Mouse (Mus musculus) lung, postnatal 36 days (tissue): ENCODE results near the gene Hoxb1.

Source experiments
- DNase-seq: peaks from one replicate; pipeline ENCODE4 v3.0.0; 2022; ENCODE audit warnings: mixed read lengths

Hoxb1 gene

DNA sequence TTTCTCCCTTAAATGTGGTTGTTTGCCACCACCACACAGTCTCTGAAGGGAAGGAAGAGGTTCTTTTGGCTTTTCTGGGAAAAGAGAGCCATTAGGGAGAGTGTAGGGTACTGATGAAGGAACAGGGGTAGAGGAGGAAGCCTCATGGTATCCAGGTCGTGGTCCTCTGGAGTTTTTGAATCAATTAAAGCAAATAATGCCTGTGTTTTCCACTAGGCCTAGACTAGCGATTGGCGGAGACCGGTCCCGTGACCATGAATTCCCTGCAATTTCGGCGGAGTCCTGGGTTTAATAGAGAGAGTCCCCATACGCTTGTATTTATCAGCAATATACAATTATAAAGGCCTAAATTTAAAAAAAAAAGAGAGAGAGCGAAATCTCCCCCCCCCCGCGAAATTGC, 14.2 kb upstream of the Hoxb1 start:
- DNase-seq, result no peak

DNA sequence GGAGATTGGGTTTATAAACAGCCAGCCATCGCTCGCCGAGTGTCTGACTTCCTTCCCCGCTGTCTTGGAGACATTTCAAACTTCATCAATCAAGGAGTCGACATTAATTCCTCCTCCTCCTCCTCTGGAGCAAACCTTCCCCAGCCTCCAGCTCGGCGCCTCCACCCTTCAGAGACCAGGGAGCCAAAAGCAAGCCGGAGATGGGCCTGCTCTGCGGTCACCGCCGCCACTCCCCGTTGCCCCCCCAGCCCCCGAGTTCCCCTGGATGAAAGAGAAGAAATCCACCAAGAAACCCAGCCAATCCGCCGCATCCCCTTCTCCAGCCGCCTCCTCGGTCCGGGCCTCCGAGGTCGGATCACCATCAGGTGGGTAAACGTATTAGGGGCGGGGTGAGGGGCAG, 13.7 kb upstream of the Hoxb1 start:
- peak; percentile 78 for DNase-seq

DNA sequence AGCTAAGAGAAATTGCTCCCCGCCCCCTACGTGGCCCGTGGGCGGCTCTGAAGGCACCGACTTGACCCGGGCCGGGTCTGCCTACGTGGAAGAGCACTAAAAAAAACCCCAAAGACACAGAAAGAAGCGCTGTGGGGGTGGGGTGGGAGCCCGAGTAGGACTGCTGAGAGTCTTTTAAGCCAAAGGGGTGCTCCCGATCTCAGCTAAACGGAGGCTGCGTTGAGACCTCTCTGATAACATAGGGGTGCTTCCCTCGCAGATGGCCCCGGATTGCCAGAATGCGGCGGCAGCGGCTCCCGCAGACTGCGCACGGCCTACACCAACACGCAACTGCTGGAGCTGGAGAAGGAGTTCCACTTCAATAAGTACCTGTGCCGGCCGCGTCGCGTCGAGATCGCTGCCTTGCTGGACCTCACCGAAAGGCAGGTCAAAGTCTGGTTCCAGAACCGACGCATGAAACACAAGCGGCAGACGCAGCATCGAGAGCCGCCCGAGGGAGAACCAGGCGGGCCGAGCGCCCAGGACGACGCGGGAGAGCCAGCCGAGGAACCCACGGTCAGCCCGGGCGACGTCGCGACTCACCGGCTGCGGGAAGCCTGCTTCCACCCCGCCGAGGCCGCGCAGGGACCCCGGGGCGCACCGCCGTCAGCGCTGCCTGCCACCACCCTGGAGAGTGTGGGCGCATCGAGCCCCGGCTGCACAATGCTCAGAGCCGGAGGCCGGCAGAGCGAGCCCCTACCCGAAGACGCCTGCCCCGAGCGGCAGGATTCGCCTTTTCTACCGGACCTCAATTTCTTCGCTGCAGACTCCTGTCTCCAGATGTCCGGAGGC, 12.6 kb upstream of the Hoxb1 start:
- no peak for DNase-seq

- DNase-seq, result no peak
Measured at GRCm38 (mm10) chr11:96353522-96353841, 12.1 kb upstream of the Hoxb1 start.

DNA sequence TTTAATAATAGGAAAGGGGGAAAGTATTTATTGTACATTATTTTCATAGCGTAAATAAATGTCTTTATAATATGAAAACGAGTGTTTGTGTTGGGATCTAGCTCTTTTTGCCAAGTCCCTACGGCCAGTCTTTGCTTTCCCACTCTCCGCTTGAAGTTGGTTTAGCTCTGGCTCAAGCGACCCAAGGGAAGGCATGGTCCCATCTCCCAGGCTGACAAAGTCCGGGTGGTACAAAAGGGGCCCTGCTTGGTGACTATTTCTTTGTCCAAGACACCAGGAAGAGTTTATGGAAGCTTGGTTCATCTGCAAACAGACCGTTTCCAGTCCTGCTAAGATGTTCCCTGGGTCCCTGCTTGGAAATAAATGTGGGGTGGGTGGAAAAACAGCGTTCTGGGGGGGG, 11.6 kb upstream of the Hoxb1 start:
- DNase-seq, result no peak

DNA sequence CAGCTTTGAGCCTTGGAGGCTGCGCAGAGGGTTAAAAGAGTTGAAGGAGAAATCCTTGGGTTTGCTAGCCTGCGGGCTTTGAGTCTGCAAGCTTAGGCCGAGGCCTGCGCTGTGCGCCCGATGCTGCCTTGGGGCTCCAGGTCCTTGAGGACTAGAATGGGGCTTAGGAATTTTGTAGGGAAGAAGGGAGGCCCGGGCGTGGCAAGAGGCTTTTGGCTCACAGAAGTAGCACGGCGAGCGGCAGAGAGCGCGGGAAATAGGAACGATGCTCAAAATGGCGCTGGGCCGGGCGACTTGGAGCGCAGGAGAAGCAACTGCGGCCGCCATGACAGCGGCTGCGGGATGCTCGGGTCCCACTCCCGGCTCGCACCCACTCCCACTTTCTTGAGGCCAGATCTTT, 11.2 kb upstream of the Hoxb1 start:
- DNase-seq, result no peak

DNA sequence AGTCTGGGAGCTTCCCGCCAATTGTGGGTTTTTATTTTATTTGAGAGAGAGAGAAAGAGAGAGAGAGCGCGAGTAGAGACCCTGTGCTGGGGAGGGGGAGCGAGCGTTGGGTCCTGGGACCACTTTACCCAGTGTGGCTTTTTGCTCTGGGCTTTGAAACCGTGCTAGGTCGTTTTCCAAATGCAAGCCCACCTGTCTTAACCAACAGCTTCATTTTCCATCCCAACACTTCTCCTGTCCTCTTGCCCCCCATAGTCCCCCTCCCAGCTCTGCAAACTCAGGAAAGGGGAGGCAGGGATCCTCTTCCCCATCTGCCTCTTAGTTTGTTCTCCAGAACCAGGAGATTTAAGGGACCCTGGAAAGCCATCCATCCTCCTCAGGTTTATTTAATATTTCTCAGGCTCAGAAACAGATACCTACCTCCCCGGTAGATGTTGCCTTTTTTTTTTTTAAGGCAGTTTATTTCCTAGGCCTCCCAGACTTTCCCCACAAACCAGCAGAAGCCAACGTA, 10.7 kb upstream of the Hoxb1 start:
- no peak for DNase-seq

DNA sequence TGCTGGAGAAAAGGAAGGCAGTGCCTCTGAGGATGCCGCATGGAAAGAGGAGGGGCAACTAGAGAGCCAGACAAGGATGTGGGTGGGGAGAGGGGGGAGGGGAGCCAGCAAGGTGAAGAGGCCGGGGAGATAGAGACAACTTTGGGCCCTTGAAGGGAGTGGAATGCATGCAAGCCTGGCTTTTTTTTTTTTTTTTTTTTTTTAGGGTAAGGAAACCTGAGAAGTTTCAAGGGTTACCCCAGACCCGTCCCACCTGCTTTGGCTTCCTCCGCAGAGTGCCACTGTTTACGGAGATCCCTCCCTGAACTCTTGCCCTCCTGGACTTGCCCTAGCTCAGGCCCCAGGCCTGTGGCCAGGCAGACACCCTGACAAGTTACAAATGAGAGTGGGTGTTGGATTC, 1.7 kb upstream of the Hoxb1 start:
- no peak for DNase-seq

GRCm38 (mm10) chr11:96366092-96367041, 815 bp downstream of the Hoxb1 start:
- peak; percentile 32 for DNase-seq

GRCm38 (mm10) chr11:96367141-96367540, 1.6 kb downstream of the Hoxb1 start:
- DNase-seq, result no peak

DNA sequence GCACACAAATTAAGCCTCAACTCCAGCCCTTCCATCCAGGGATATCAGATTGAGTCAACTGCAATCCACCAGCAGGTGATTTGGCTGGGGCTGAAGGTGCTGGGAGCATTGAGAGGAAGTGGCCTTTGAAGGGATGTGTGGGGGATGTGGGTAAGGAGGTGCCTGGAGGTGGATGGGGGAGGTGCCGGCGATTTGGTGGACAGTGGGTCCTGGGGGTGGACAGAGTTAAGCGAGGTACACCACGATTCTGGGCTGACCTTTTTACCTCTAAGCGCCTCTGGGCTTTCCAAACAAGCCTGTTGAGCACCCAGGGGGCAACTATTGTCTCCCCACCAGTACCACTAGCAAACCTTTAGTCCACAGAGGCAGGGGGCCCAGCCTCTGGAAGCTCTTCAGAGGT, 3.1 kb downstream of the Hoxb1 start:
- DNase-seq, result no peak

- DNase-seq, result no peak
Measured at GRCm38 (mm10) chr11:96369140-96369539, 3.6 kb downstream of the Hoxb1 start.

- DNase-seq, result no peak
Measured at GRCm38 (mm10) chr11:96371726-96372125, 6.2 kb downstream of the Hoxb1 start.

- DNase-seq, result no peak
Measured at GRCm38 (mm10) chr11:96372519-96372918, 7.0 kb downstream of the Hoxb1 start.

DNA sequence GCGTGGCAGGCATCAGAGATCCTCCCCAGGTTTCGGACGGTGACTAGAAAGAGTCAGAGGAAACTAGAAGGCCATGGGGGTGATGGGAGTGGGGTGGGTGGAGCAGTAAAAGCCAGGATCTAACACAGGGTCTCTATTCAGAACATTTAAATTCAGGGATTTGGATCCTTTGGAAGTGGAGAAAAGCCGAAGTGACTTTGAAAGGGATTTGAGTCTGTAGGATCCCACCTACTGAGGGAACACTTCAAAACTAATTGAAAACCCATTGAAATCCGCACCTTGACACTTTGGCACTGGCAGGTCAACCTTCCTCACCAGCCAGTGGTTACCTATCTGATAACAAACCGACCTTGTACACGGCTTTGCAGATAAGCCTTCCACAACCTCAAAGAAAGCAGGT, 9.3 kb downstream of the Hoxb1 start:
- no peak for DNase-seq

GRCm38 (mm10) chr11:96383381-96383780, 17.8 kb downstream of the Hoxb1 start:
- DNase-seq, result no peak

GRCm38 (mm10) chr11:96387635-96388034, 22.1 kb downstream of the Hoxb1 start:
- no peak for DNase-seq

DNA sequence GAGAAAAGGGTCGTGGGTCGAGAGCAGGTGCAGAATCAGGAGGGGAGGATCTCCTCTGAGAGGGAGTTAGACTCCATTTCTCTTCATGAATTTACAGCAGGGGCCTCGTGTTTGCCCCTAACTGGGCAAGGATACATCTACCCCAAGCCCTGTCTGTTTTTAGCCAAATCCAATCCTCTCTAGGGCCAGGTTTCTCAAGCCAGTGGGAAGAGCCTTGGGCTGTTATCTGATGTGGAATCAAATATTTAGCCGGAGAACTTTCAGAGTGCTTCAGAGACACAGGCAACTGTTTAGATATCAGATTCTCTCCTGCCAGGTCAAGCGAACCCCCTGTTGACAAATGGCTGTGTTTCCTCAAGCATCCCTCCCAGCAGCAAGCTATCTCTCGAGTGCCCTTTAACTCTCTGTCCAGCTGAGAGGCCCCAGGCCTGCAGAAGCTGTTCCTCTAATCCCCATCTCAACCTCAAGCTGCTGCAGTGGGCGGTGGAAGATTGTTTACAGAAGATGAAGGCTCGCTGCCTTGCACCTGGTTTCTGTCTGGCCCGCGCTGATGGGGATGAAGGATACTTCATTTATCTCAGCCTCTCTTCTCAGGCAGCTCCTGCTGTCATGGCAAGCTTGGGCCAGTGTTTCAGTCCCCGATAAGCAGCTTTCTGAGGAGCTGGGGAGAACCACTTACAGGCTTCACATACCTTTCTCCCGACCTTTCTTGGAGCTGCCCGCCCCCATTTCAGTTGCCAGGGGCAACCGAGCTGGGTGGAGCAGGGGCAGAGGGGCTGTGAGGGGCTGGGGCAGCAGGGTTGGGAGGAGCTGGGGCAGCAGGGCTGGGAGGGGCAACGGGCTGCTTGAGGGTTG, 31.4 kb downstream of the Hoxb1 start:
- no peak for DNase-seq

- peak; percentile 31 for DNase-seq
Measured at GRCm38 (mm10) chr11:96397806-96398335, 32.3 kb downstream of the Hoxb1 start.

DNA sequence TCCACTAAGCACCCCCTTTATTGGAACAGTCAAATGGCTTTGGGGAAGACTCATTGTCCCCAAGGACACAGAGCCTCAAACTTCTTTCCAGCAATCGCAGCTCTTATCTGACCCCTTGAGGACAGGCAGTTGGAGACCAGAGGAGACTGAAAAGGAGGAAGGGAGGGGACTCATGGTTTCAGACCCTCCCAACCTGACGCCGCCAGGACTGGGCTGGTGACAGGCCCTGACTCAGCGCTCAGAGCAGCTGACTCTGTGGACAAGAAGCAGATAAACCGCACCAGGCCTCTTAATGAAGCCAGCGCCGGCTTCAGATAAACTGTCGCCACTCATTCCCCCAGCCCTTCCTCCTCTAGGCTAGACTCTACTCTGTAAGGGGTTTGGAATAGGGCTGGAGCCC, 34.4 kb downstream of the Hoxb1 start:
- peak; percentile 65 for DNase-seq

DNA sequence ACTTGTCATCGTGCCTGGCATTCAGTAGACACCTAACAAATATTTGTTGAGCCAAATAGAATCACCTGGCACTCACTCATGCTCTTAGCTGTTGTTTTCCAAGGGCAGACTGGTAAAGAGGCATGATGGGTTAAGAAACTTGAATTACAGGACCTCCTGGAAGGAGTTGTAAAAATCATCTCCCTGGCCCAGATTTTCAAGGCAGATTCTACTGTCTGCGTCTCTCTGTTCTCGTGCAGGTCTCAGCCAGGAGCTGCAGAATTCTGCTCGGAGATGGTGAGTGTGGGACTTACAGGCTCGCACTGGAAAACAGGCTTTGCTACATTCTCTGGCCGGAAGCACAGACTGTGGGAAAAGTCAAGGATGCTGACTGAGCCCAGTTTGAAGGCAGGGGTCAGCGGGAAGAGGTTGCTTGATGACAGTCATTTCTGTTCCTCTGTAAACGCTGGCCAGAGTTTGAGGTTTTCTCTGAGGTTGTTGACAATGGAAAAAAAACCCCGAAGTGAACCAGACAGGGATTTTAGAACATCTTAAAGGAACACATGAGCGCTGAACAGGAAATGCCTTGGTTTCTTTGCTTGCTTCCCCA, 38.6 kb downstream of the Hoxb1 start:
- no peak for DNase-seq

GRCm38 (mm10) chr11:96404831-96405230, 39.3 kb downstream of the Hoxb1 start:
- no peak for DNase-seq
